ENCODE assay signal across 8 mouse cellular contexts in genomic region chr1:182290741-182291140, GRCm38 (mm10). TPM values are rescaled to one million over a fixed set of nuclear protein-coding genes. Genes with fewer than 3 reads are reported as not detected.
DNase-seq lines count a peak whose midpoint lies in the region; ATAC-seq and TF ChIP-seq lines count a peak whose summit lies in the region.
"Not testable (repeated sequence)": the region's sequence is repeated elsewhere in the genome, so short reads cannot be mapped to it uniquely, and the experiment has no call there.

No protein-coding gene starts in this region.

- not testable (repeated sequence) for H3K4me1 ChIP-seq in MEL (ENCODE audit: control insufficient read depth in 1 of 2, insufficient read depth in 2 of 2, low read length in 2 of 2); bone marrow, adult 2 months (ENCODE audit: control insufficient read depth, insufficient read depth, low read length); heart, embryonic 10.5 days; intestine, postnatal 0 days (replicated peaks; ENCODE audit: control insufficient read depth, insufficient read depth, low read length); liver, postnatal 0 days (ENCODE audit: insufficient read depth)

- WGBS in bone marrow, adult 2 months, result 79% methylated on average over 3 of the region's 3 CpGs
- 80% methylated on average over 3 of the region's 3 CpGs for WGBS in heart, embryonic 10.5 days
- 77% methylated on average over 3 of the region's 3 CpGs for WGBS in intestine, postnatal 0 days
- WGBS in liver, postnatal 0 days (ENCODE audit: insufficient replicate concordance), result 80% methylated on average over 3 of the region's 3 CpGs

- H3K9ac ChIP-seq in MEL (ENCODE audit: control insufficient read depth, low read depth, low read length, poor library complexity, severe bottlenecking); intestine, postnatal 0 days (ENCODE audit: low read depth, low read length); liver, postnatal 0 days (replicated peaks): not testable (repeated sequence)

- not testable (repeated sequence) for TF ChIP-seq RAD21 in MEL (IDR thresholded peaks at IDR 0.05; ENCODE audit: low read depth, low read length)

- H3K27ac ChIP-seq in MEL (ENCODE audit: control insufficient read depth, low read depth, low read length); bone marrow, adult 2 months (ENCODE audit: control insufficient read depth, insufficient read depth, low read depth, low read length, poor library complexity); heart, embryonic 10.5 days; intestine, postnatal 0 days (ENCODE audit: low read depth, low read length); liver, postnatal 0 days (ENCODE audit: low read depth): not testable (repeated sequence)

- not testable (repeated sequence) for H3K4me3 ChIP-seq in MEL (ENCODE audit: control insufficient read depth in 1 of 2, insufficient read depth in 1 of 2, low read depth in 2 of 2, low read length in 2 of 2); heart, embryonic 10.5 days; intestine, postnatal 0 days (ENCODE audit: low read depth, low read length)
- peak overlapping the region; percentile 34 for H3K4me3 ChIP-seq in bone marrow, adult 2 months (replicated peaks; ENCODE audit: control insufficient read depth, low read depth, low read length)
- H3K4me3 ChIP-seq in liver, postnatal 0 days (ENCODE audit: low read depth, low read length), result 0 out of 2 replicates have a peak overlapping the region, but pooled peaks have one; percentile 15

- peak; percentile 28 for DNase-seq in MEL (ENCODE audit: low read depth, low spot score)
- peak; percentile 61 for DNase-seq in heart, adult 11 months
- peak; percentile 17 for DNase-seq in heart, embryonic 10.5 days (ENCODE audit: low spot score)
- DNase-seq in liver, postnatal 0 days, result not testable (repeated sequence)

- not testable (repeated sequence) for TF ChIP-seq EP300 in MEL (IDR thresholded peaks at IDR 0.05; ENCODE audit: low read depth in 1 of 2, low read length in 2 of 2); liver, postnatal 0 days (IDR thresholded peaks at IDR 0.05; ENCODE audit: low read depth)

- H3K79me2 ChIP-seq in MEL (ENCODE audit: control insufficient read depth, insufficient read depth, low read length, poor library complexity), result not testable (repeated sequence)

- not testable (repeated sequence) for H3K36me3 ChIP-seq in MEL (ENCODE audit: control insufficient read depth in 1 of 2, insufficient read depth in 2 of 2, low read length in 2 of 2); heart, embryonic 10.5 days; intestine, postnatal 0 days (ENCODE audit: control insufficient read depth, insufficient read depth); liver, postnatal 0 days (replicated peaks; ENCODE audit: insufficient read depth, low read length)

- not testable (repeated sequence) for H3K4me2 ChIP-seq in intestine, postnatal 0 days (replicated peaks; ENCODE audit: low read depth)
- H3K4me2 ChIP-seq in liver, postnatal 0 days (ENCODE audit: low read depth, low read length), result peak overlapping the region; percentile 2; the same call in 1 of the 2 replicates

- peak; percentile 43; the same call in 1 of the 2 replicates for ATAC-seq in intestine, postnatal 0 days
- not testable (repeated sequence) for ATAC-seq in liver, postnatal 0 days
- 0 out of 2 replicates have a peak, but pooled peaks have one; percentile 37 for ATAC-seq in megakaryocyte, adult 5-6 weeks (ENCODE audit: poor library complexity, severe bottlenecking)
- peak; percentile 60 for ATAC-seq in neutrophil, adult 5-6 weeks (ENCODE audit: extremely low read depth, insufficient number of reproducible peaks, low FRiP score, poor library complexity, severe bottlenecking)

- TF ChIP-seq POLR2A in MEL (IDR thresholded peaks at IDR 0.05; ENCODE audit: control insufficient read depth in 1 of 2, insufficient read depth in 1 of 2, low read depth in 1 of 2, low read length in 2 of 2, poor library complexity in 1 of 2); bone marrow, adult 2 months (IDR thresholded peaks at IDR 0.05; ENCODE audit: borderline replicate concordance, control insufficient read depth, low read depth, low read length): not testable (repeated sequence)

- H3K9me3 ChIP-seq in MEL (replicated peaks; ENCODE audit: insufficient read depth, low read length); heart, embryonic 10.5 days; intestine, postnatal 0 days (ENCODE audit: control insufficient read depth); liver, postnatal 0 days (ENCODE audit: low read length): not testable (repeated sequence)

- not testable (repeated sequence) for TF ChIP-seq CTCF in MEL (IDR thresholded peaks at IDR 0.05 in 2 of 3, conservative IDR thresholded peaks at IDR 0.05 in 1 of 3; ENCODE audit: control insufficient read depth in 1 of 3, insufficient read depth in 1 of 3, low read depth in 2 of 3, low read length in 3 of 3, poor library complexity in 1 of 3, severe bottlenecking in 1 of 3); bone marrow, adult 2 months (IDR thresholded peaks at IDR 0.05; ENCODE audit: control insufficient read depth, insufficient read depth, low read length); intestine, postnatal 0 days (IDR thresholded peaks at IDR 0.05; ENCODE audit: low read depth); liver, postnatal 0 days (IDR thresholded peaks at IDR 0.05; ENCODE audit: low read depth)

- not testable (repeated sequence) for H3K27me3 ChIP-seq in MEL (ENCODE audit: control insufficient read depth in 1 of 2, insufficient read depth in 2 of 2, low read length in 2 of 2); heart, embryonic 10.5 days (ENCODE audit: insufficient read depth, poor library complexity, severe bottlenecking); intestine, postnatal 0 days (replicated peaks; ENCODE audit: control insufficient read depth, insufficient read depth, low read length); liver, postnatal 0 days (ENCODE audit: insufficient read depth, low read length)

RNA-seq across cellular contexts. Expression of gene Degs1, which starts 8.1 kb away (rescaled TPM):
- total RNA-seq in MEL (2012; rRNA removed), result 40.3 and 46.3 TPM in 2 replicates
- 10 to 100 TPM in 1 of 2 experiments, not detected in 1; 54.3 TPM for polyA plus RNA-seq in MEL (2012; ENCODE audit: insufficient read depth in 1 of 2, insufficient read length in 2 of 2, low read depth in 1 of 2, low replicate concordance in 2 of 2, missing spikeins in 1 of 2)
- polyA plus RNA-seq in bone marrow, adult 2 months (2011; ENCODE audit: insufficient read depth, insufficient read length, low replicate concordance, missing spikeins), result 31.0 and 74.3 TPM in 2 replicates
- 156 and 164 TPM in 2 replicates for polyA plus RNA-seq in heart, embryonic 10.5 days (2016; fragmentation: Nextera tagmentation; extraction: Ambion mirVana)
- 96.7 and 98.2 TPM in 2 replicates for polyA plus RNA-seq in intestine, postnatal 0 days (2015; fragmentation: Nextera tagmentation; extraction: Ambion mirVana)
- polyA plus RNA-seq in liver, postnatal 0 days (2015; fragmentation: Nextera tagmentation; extraction: Ambion mirVana), result 96.4 and 96.8 TPM in 2 replicates
- 417 and 430 TPM in 2 replicates for total RNA-seq in megakaryocyte, adult 5-6 weeks (2015)
- total RNA-seq in megakaryocyte, adult 5-6 weeks (2017), result 194 and 208 TPM in 2 replicates
- 54.7 and 55.2 TPM in 2 replicates for total RNA-seq in neutrophil, adult 5-6 weeks (2017)

RNA-seq across cellular contexts. Expression of gene Fbxo28, which starts 50.7 kb away (rescaled TPM):
- total RNA-seq in MEL (2012; rRNA removed), result 13.3 and 16.3 TPM in 2 replicates
- 10 to 100 TPM; 17.2 to 72.5 TPM for polyA plus RNA-seq in MEL (2012; ENCODE audit: insufficient read depth in 1 of 2, insufficient read length in 2 of 2, low read depth in 1 of 2, low replicate concordance in 2 of 2, missing spikeins in 1 of 2)
- polyA plus RNA-seq in bone marrow, adult 2 months (2011; ENCODE audit: insufficient read depth, insufficient read length, low replicate concordance, missing spikeins), result 7.4 and 8.6 TPM in 2 replicates
- polyA plus RNA-seq in heart, embryonic 10.5 days (2016; fragmentation: Nextera tagmentation; extraction: Ambion mirVana), result 14.6 and 19.0 TPM in 2 replicates
- 9.7 and 10.6 TPM in 2 replicates for polyA plus RNA-seq in intestine, postnatal 0 days (2015; fragmentation: Nextera tagmentation; extraction: Ambion mirVana)
- polyA plus RNA-seq in liver, postnatal 0 days (2015; fragmentation: Nextera tagmentation; extraction: Ambion mirVana), result 4.7 and 4.9 TPM in 2 replicates
- total RNA-seq in megakaryocyte, adult 5-6 weeks (2015), result 20.8 and 23.8 TPM in 2 replicates
- 21.2 and 23.3 TPM in 2 replicates for total RNA-seq in megakaryocyte, adult 5-6 weeks (2017)
- total RNA-seq in neutrophil, adult 5-6 weeks (2017), result 16.8 and 20.8 TPM in 2 replicates
